Mouse (Mus musculus) embryo, embryonic 11.5 days (tissue): Measurements from ENCODE around the gene Krt36.

ENCODE experiments used
- DNase-seq: peaks from one replicate; pipeline ENCODE4 v3.0.0-alpha.2; 2012; ENCODE audit warnings: low read depth, low spot score

The Krt36 gene

GRCm38 (mm10) chr11:100088378-100089025, 16.9 kb downstream of the Krt36 start:
- DNase-seq, result no peak

GRCm38 (mm10) chr11:100087861-100088260, 17.6 kb downstream of the Krt36 start, which contains the start of gene Krt32:
Krt32 (minus strand) TSS chr11:100088226.
- DNase-seq, result no peak

GRCm38 (mm10) chr11:100073873-100074272, 31.6 kb downstream of the Krt36 start:
- DNase-seq, result no peak

DNA sequence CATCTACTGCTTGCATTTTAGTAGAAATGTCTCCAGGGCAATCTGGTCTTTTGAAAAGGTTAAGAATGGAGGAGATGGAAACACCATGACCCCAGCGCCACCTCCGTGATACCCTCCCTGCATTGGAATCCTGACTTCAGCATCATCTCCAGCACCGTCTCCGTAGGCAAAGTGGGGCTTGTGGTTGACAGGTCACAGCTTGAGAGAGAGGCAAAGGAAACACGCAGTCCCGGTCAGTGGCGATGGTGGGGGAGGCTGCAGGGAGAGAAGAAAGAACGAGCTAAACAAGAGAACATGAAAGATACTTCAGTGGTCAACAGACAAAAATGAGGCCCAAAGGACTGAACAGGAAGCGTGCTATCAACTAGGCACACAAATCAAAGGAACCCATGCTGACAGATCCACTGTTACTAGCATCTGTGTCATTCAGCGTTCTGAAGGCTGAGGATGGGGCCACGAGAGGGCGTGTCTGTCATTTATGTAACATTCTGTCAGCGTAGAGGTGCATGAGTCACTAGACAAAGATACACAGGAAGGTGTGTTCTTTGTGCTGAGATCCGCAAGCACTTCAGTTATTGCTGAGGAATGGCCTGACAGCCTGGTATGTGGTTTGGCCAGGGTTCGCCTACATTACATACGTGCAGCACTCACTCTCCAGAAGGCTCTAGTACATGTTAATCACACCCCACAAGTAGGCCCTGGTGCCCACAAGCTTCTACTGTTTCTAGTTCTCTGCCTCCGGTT, 38.0 kb downstream of the Krt36 start:
- DNase-seq, result no peak

GRCm38 (mm10) chr11:100066236-100067010, 39.0 kb downstream of the Krt36 start:
- no peak for DNase-seq

DNA sequence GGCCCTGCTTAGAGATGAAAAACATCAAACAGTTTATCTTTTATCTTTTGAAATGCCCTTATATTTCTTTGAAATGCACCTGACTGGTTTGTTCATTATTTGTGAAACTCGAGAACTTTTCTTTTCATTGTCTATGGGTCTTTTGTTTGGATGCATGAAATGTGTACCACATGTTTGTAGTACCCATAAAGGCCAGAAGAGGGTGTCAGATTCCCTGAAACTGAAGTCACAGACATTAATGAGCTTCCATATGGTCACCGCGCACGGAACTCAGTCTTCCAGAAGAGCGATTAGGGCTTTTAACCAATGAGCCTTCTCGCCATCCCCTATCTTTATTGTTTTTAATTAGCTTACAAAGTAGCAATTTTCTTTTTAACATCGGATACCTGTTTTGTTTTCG, 46.6 kb downstream of the Krt36 start:
- no peak for DNase-seq

DNA sequence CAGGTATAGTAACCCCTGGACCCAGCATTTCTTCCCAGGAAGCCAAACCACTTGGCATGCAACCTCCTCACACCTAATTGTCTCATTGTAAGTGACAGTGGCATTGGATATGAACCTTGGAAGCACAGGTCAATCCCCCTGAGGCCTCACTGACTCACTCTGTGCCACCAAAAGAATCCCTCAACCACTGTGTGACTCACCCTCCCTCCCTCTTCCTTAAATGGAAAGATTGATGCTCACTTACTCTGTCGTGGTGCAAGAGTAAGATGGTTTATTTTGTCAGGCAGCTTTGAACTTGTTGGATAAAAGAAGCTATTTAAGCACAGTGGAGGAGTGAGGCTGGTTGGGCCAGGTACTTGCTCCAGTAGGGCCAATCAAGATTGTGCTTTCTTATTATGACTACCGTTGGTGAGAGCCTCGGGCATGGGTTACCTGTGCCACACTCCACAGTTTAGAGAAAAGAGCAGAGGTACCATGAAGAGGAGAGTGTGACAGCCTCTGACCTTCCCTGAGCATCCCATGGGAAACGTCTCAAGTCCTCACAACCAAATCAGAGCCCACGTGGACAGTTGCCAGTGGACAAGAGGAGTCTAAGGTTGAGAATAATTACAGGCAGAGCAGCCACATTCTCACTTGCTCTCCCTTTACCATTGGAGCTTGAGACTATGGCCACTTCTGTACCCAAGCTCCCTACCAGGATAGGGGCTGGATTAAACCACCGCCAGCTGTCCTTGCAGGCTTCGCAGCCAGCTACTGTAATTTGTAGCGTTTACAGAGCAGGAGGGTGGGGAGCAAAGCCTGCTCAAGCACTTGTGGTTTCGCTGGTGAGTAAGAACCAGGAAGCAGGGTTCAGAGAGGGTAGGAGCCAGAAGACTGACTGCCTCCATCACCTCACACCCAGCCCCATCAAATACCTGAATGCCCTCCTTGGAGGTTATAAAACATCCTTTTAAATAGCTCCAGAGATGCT, 49.5 kb downstream of the Krt36 start:
- DNase-seq, result no peak
